Mouse (Mus musculus) stomach, embryonic 14.5 days (tissue): ENCODE data around the gene Fgf7. TPM values are rescaled to one million over a fixed set of nuclear protein-coding genes. Genes with fewer than 3 reads are reported as not detected.

Experiments
- polyA plus RNA-seq: library from polyadenylated mRNA; unstranded; fragments of >200 nt; fragmentation: Nextera tagmentation; extraction: Ambion mirVana; gene quantifications from 2 replicates; pipeline ENCODE4 v1.2.1, GENCODE M21; 2014

The Fgf7 gene
- polyA plus RNA-seq, 1 experiment from 2014 or later: 4.5 TPM

Other genes with a start within 250 kb of the Fgf7 start
- gene Galk2, start 175.5 kb upstream of the Fgf7 start, polyA plus RNA-seq: 42.6 and 46.2 TPM in 2 replicates
- 81.3 and 83.0 TPM in 2 replicates for gene Cops2, start 175.5 kb upstream of the Fgf7 start, polyA plus RNA-seq
- gene Fam227b, start 117.3 kb downstream of the Fgf7 start, polyA plus RNA-seq: not detected in 2 replicates
- gene Dtwd1, start 117.5 kb downstream of the Fgf7 start, polyA plus RNA-seq: 31.2 and 33.5 TPM in 2 replicates
- 0.22 TPM in 1 of 2 replicates, not detected in the other for gene Gm17555, start 180.4 kb downstream of the Fgf7 start, polyA plus RNA-seq